Mouse (Mus musculus): Measurements from ENCODE around the gene Synpo2. TPM values are rescaled to one million over a fixed set of nuclear protein-coding genes. Genes with fewer than 3 reads are reported as not detected.

The Synpo2 gene
- total and polyA plus RNA-seq, 2 experiments from 2014 or later = 14.7 to 17.9 TPM

DNA sequence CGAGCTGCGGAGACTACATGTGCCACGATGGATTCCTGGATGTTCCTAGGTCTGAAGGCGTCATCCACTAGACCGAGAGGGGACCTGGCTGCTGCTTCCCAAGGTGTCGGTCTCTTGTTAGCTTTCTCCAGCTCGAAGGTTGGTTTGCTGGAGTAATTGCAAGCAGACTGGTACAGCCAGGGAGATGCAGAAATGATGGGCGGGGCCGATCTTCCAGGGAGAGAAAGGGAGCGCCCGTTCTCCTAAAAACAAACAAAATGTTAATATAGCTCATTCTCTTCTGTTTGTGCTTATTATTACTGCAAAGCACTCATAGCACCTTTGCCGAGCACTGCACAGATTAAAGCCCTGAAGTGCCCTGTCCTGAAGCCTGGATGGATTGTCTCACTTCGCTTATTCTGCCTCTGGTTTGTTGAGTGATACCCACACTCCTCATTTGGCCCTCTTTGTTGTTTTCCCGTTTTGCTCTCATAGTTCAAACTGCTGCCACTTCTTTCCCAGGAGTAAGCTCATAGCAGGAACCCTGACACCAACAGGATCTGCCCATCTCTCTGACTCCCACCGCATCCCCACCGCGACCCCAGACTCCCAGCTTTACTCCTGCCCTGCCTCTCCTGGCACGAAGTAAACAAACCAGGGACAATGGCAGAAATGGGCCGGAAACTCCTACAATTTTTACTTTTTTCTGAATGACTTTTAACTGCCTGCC lies 155.8 kb downstream of the Synpo2 start:
- Histone ChIP-seq H3K27ac (ENCODE audit: low read depth) (no peak overlapping the region), H3K4me1 (ENCODE audit: control insufficient read depth, insufficient read depth) (peaks cover 18% of the 10 kb centered on the region; the same call in 1 of the 2 replicates), H3K9ac (replicated peaks; ENCODE audit: low read depth, low read length) (no peak overlapping the region), H3K4me2 (ENCODE audit: low read depth, low read length) (no peak overlapping the region), H3K9me3 (replicated peaks; ENCODE audit: control insufficient read depth, low read length) (no peaks in the 10 kb centered on the region), H3K36me3 (replicated peaks; ENCODE audit: control insufficient read depth, insufficient read depth, low read length) (no peaks in the 10 kb centered on the region), H3K4me3 (ENCODE audit: low read depth, low read length) (no peak overlapping the region), H3K27me3 (ENCODE audit: control insufficient read depth, insufficient read depth, low read length) (no peaks in the 10 kb centered on the region)
- ATAC-seq (ENCODE audit: insufficient read depth, low read depth) (no peak), DNase-seq (ENCODE audit: low spot score) (no peak)
- WGBS = 81% methylated on average over 19 of the region's 19 CpGs
- TF ChIP-seq EP300 (IDR thresholded peaks at IDR 0.05; ENCODE audit: low read depth) (no peak), CTCF (IDR thresholded peaks at IDR 0.05; ENCODE audit: low read depth) (no peak)

DNA sequence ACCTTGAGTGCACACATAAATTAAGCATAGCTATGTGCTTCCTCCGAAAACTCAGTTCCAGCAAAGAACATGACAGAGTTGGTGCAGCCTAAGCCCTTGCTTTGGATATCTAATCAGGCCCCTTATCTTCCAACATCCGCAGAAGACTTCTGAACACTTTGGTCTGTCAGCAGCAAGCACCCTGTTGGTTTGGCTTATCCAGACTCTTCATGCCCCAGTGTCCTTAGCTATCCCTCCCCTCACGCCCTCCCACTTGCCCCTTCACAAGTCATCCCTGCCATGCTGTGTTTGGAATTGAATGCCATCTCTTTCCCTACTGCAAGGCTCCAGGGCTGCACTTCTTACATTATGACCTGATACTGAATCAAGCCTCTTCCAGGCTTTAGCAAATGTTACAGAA lies 160.2 kb downstream of the Synpo2 start:
- TF ChIP-seq CTCF (IDR thresholded peaks at IDR 0.05; ENCODE audit: low read depth) (no peak), EP300 (IDR thresholded peaks at IDR 0.05; ENCODE audit: low read depth) (peak; percentile 82)
- Histone ChIP-seq H3K36me3 (replicated peaks; ENCODE audit: control insufficient read depth, insufficient read depth, low read length) (no peaks in the 10 kb centered on the region), H3K9me3 (replicated peaks; ENCODE audit: control insufficient read depth, low read length) (no peaks in the 10 kb centered on the region), H3K4me1 (ENCODE audit: control insufficient read depth, insufficient read depth) (peaks cover 8% of the 10 kb centered on the region), H3K4me2 (ENCODE audit: low read depth, low read length) (no peak overlapping the region), H3K27ac (ENCODE audit: low read depth) (no peak overlapping the region), H3K9ac (replicated peaks; ENCODE audit: low read depth, low read length) (no peak overlapping the region), H3K4me3 (ENCODE audit: low read depth, low read length) (no peak overlapping the region), H3K27me3 (ENCODE audit: control insufficient read depth, insufficient read depth, low read length) (no peaks in the 10 kb centered on the region)
- 0 out of 2 replicates have a peak, but pooled peaks have one; percentile 8 for ATAC-seq (ENCODE audit: insufficient read depth, low read depth)
- WGBS = 31% methylated on average over 3 of the region's 3 CpGs
- no peak for DNase-seq (ENCODE audit: low spot score)

DNA sequence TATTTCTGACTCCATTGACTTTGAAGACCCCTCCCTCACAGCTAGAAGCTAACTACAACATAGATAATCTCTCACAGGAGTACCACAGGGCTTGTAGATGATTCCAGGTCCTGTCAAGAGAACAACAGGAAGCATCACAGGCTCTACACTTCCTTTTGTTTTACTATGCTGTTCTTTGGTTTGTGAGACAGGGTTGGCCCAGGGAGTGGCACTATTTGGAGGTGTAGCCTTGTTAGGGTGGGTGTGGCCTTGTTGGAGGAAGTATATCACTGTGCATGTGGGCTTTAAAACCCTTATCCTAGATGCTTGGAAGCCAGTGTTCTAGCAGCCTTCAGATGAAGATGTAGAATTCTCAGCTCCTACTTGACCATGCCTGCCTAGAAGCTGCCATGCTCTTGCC lies 160.9 kb downstream of the Synpo2 start:
- TF ChIP-seq CTCF (IDR thresholded peaks at IDR 0.05; ENCODE audit: low read depth) (no peak), EP300 (IDR thresholded peaks at IDR 0.05; ENCODE audit: low read depth) (no peak)
- H3K36me3 ChIP-seq (replicated peaks; ENCODE audit: control insufficient read depth, insufficient read depth, low read length) = no peaks in the 10 kb centered on the region
- no peak for ATAC-seq (ENCODE audit: insufficient read depth, low read depth)

DNA sequence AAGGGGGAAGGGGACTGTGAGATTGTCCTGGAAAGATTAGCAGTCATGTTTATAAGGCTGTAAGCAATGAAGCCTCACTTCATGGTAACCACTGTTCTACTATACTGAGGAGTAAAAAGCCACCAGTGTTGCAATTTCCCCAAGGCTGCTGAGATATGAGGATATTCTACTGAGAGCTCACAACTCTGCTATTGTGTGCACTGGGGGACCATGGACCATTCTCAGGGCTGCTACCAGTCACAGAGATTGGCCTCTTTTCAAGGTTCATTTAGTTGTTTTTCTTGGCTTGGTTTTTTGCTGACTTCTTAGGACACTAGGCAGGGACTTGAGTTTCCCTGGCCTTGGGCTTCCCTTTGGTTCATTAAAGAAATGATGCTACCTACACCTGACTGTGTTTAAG lies 162.6 kb downstream of the Synpo2 start:
- Histone ChIP-seq H3K36me3 (replicated peaks; ENCODE audit: control insufficient read depth, insufficient read depth, low read length) (no peaks in the 10 kb centered on the region), H3K4me3 (ENCODE audit: low read depth, low read length) (no peak overlapping the region), H3K27ac (ENCODE audit: low read depth) (no peak overlapping the region), H3K9ac (replicated peaks; ENCODE audit: low read depth, low read length) (no peak overlapping the region), H3K27me3 (ENCODE audit: control insufficient read depth, insufficient read depth, low read length) (no peaks in the 10 kb centered on the region), H3K4me2 (ENCODE audit: low read depth, low read length) (no peak overlapping the region), H3K4me1 (ENCODE audit: control insufficient read depth, insufficient read depth) (peaks cover 8% of the 10 kb centered on the region), H3K9me3 (replicated peaks; ENCODE audit: control insufficient read depth, low read length) (no peaks in the 10 kb centered on the region)
- ATAC-seq (ENCODE audit: insufficient read depth, low read depth) (no peak), DNase-seq (ENCODE audit: low spot score) (no peak)
- no peak for TF ChIP-seq CTCF (IDR thresholded peaks at IDR 0.05; ENCODE audit: low read depth)

More for the DNA sequence above, 160.9 kb downstream of the Synpo2 start:
- Histone ChIP-seq H3K9ac (replicated peaks; ENCODE audit: low read depth, low read length) (no peak overlapping the region), H3K4me2 (ENCODE audit: low read depth, low read length) (no peak overlapping the region), H3K27ac (ENCODE audit: low read depth) (no peak overlapping the region), H3K4me3 (ENCODE audit: low read depth, low read length) (no peak overlapping the region), H3K27me3 (ENCODE audit: control insufficient read depth, insufficient read depth, low read length) (no peaks in the 10 kb centered on the region), H3K4me1 (ENCODE audit: control insufficient read depth, insufficient read depth) (peaks cover 8% of the 10 kb centered on the region), H3K9me3 (replicated peaks; ENCODE audit: control insufficient read depth, low read length) (no peaks in the 10 kb centered on the region)
- DNase-seq (ENCODE audit: low spot score) = no peak

DNA sequence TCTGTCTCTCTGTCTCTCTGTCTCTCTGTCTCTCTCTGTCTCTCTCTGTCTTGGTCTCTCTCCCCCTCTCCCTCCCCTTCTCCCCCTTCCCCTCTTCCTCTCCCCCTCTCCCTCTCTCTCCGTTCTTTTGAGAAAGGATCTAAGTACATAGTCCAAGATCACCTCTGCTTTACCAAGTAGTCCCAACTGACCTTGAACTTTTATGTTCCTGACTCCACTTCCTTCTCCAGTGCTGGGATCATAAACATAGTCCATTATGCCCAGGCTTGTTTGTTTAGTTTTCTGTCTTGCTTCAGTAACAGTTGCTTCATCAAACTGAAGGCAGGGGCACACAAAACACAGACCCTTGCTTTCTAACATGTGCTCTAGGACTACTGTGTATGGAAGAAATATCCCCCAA lies 163.5 kb downstream of the Synpo2 start:
- no peaks in the 10 kb centered on the region for H3K9me3 ChIP-seq (replicated peaks; ENCODE audit: control insufficient read depth, low read length)
- DNase-seq (ENCODE audit: low spot score) (no peak), ATAC-seq (ENCODE audit: insufficient read depth, low read depth) (no peak)
- H3K9ac ChIP-seq (replicated peaks; ENCODE audit: low read depth, low read length) = no peak overlapping the region
- whole genome bisulfite sequencing = no CpG with 5 or more reads among the region's 1 CpGs
- no peak for TF ChIP-seq EP300 (IDR thresholded peaks at IDR 0.05; ENCODE audit: low read depth)
- TF ChIP-seq CTCF (IDR thresholded peaks at IDR 0.05; ENCODE audit: low read depth) = no peak
- no peak overlapping the region for H3K4me3 ChIP-seq (ENCODE audit: low read depth, low read length)
- H3K4me1 ChIP-seq (ENCODE audit: control insufficient read depth, insufficient read depth) = peaks cover 8% of the 10 kb centered on the region
- no peak overlapping the region for H3K27ac ChIP-seq (ENCODE audit: low read depth)
- no peak overlapping the region for H3K4me2 ChIP-seq (ENCODE audit: low read depth, low read length)
- H3K36me3 ChIP-seq (replicated peaks; ENCODE audit: control insufficient read depth, insufficient read depth, low read length) = no peaks in the 10 kb centered on the region
- H3K27me3 ChIP-seq (ENCODE audit: control insufficient read depth, insufficient read depth, low read length) = no peaks in the 10 kb centered on the region

DNA sequence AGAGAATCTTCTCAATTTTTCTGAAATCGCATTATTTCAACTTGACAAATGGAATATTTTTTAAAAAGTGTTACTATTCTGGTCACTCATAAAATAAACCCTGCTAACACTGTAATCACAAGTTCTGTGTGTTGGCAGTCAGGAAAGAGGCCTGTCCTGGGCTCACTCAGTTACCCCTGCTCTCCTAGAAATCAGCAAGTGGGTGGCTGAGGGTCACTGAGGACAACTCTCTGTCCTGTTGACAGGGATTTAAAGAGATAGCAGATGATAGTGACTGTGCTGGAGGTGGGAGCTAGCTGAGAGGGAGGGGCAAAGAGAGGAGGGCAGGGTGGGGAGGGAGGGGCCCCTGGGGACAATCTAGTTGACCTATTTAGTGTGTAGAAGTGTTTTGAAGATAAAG lies 165.0 kb downstream of the Synpo2 start:
- Histone ChIP-seq H3K27ac (ENCODE audit: low read depth) (peak overlapping the region; percentile 76), H3K4me3 (ENCODE audit: low read depth, low read length) (no peak overlapping the region), H3K4me2 (ENCODE audit: low read depth, low read length) (no peak overlapping the region), H3K9ac (replicated peaks; ENCODE audit: low read depth, low read length) (no peak overlapping the region; the same call in 1 of the 2 replicates), H3K36me3 (replicated peaks; ENCODE audit: control insufficient read depth, insufficient read depth, low read length) (no peaks in the 10 kb centered on the region), H3K9me3 (replicated peaks; ENCODE audit: control insufficient read depth, low read length) (no peaks in the 10 kb centered on the region), H3K4me1 (ENCODE audit: control insufficient read depth, insufficient read depth) (peaks cover 8% of the 10 kb centered on the region), H3K27me3 (ENCODE audit: control insufficient read depth, insufficient read depth, low read length) (no peaks in the 10 kb centered on the region)
- ATAC-seq (ENCODE audit: insufficient read depth, low read depth) = peak; percentile 85
- 37% methylated on average over 1 of the region's 1 CpGs for WGBS
- no peak for TF ChIP-seq EP300 (IDR thresholded peaks at IDR 0.05; ENCODE audit: low read depth)
- TF ChIP-seq CTCF (IDR thresholded peaks at IDR 0.05; ENCODE audit: low read depth) = no peak
- peak; percentile 58 for DNase-seq (ENCODE audit: low spot score)

All from heart, postnatal 0 days (tissue).